Mouse (Mus musculus) liver, adult 2 months (tissue): Measurements from ENCODE around the gene Uxs1.

Experiments used
- CTCF ChIP-seq: fragments of 200-500 bp; IDR thresholded peaks from 2 replicates; pipeline ENCODE4 v1.5.1; 2011; ENCODE audit warnings: low read depth, low read length, control low read depth
- POLR2A ChIP-seq: fragments of 200-500 bp; IDR thresholded peaks from 2 replicates; pipeline ENCODE4 v1.6.1; 2011; ENCODE audit warnings: low read length, control low read depth; ENCODE audit not compliant: insufficient read depth; ENCODE audit errors: extremely low read depth

DNA sequence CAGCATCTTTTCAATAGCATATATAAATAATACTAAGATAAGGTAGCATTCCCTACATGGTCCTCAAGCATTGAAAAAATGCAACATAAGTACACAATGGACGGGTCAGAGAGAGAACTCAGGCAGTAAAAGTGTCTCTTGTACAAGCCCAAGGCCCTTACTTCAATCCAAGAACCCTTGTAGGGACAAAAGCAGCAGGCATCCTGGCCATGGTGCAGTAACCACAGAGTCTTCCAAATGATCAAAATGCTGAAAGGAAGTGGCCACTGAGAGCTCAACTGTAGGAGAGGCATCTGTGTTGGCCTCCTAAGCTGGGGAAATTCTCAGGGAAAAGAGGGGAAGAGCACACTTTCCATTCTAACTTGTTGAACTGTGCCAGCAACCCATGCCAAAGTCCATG, 2.5 kb upstream of the Uxs1 start:
- TF ChIP-seq CTCF (no peak), POLR2A (no peak)
